Mouse (Mus musculus) kidney, embryonic 16.5 days (tissue): ENCODE results near the gene Fkbp10. TPM values are rescaled to one million over a fixed set of nuclear protein-coding genes. Genes with fewer than 3 reads are reported as not detected.

Experiments
- ATAC-seq: fragments of 200-750 bp; cut with Nextera tagmentation; 2 replicates; pipeline ENCODE4 v1.8.0; 2017; ENCODE audit warnings: moderate TSS enrichment; ENCODE audit not compliant: low FRiP score, low TSS enrichment
- H3K27ac ChIP-seq: fragments of 300-500 bp; sonication (generic); 2 replicates; pipeline ENCODE4 v1.5.1; 2014; ENCODE audit warnings: low read length
- H3K27me3 ChIP-seq: fragments of 300-500 bp; sonication (generic); 2 replicates; pipeline ENCODE4 v1.6.1; 2014; ENCODE audit warnings: low read length, control low read depth, mixed read lengths; ENCODE audit not compliant: insufficient read depth
- H3K36me3 ChIP-seq: fragments of 300-500 bp; sonication (generic); 2 replicates; pipeline ENCODE4 v1.6.1; 2014; ENCODE audit warnings: low read length, control low read depth, mixed read lengths; ENCODE audit not compliant: insufficient read depth
- H3K4me1 ChIP-seq: fragments of 300-500 bp; sonication (generic); 2 replicates; pipeline ENCODE4 v1.6.1; 2014; ENCODE audit warnings: low read length, control low read depth, mixed read lengths; ENCODE audit not compliant: insufficient read depth
- H3K4me2 ChIP-seq: fragments of 300-500 bp; sonication (generic); replicated peaks from 2 replicates; pipeline ENCODE4 v1.6.1; 2014; ENCODE audit warnings: low read depth, low read length
- H3K4me3 ChIP-seq: fragments of 300-500 bp; sonication (generic); 2 replicates; pipeline ENCODE4 v1.5.1; 2014; ENCODE audit warnings: mild to moderate bottlenecking, low read length
- H3K9ac ChIP-seq: fragments of 300-500 bp; sonication (generic); replicated peaks from 2 replicates; pipeline ENCODE4 v1.6.1; 2014; ENCODE audit warnings: low read length
- H3K9me3 ChIP-seq: fragments of 300-500 bp; sonication (generic); 2 replicates; pipeline ENCODE4 v1.6.1; 2016; ENCODE audit warnings: low read length, control low read depth
- WGBS: fragments of 180-500 bp; shearing (Covaris S2); extraction: QIAGEN DNeasy Blood & Tissue Kit; methylation state at CpG from one replicate; pipeline ENCODE4 v1.1.7; 2014; 5-methylcytosine and 5-hydroxymethylcytosine counted together
- polyA plus RNA-seq: library from polyadenylated mRNA; unstranded; fragments of >200 nt; fragmentation: Nextera tagmentation; extraction: Ambion mirVana; gene quantifications from 2 replicates; pipeline ENCODE4 v1.2.1, GENCODE M21; 2015

The Fkbp10 gene
- polyA plus RNA-seq, 1 experiment from 2014 or later = 157 TPM

- Histone ChIP-seq H3K36me3 (peaks cover 78% of the 10 kb centered on the region), H3K4me2 (no peak overlapping the region), H3K9ac (no peak overlapping the region), H3K27me3 (no peaks in the 10 kb centered on the region), H3K27ac (no peak overlapping the region), H3K9me3 (no peaks in the 10 kb centered on the region), H3K4me1 (no peaks in the 10 kb centered on the region), H3K4me3 (no peak overlapping the region)
- 91% methylated on average over 4 of the region's 4 CpGs for WGBS
- no peak for ATAC-seq
Observed at GRCm38 (mm10) chr11:100379311-100379710, 36.2 kb upstream of the Fkbp10 start.

DNA sequence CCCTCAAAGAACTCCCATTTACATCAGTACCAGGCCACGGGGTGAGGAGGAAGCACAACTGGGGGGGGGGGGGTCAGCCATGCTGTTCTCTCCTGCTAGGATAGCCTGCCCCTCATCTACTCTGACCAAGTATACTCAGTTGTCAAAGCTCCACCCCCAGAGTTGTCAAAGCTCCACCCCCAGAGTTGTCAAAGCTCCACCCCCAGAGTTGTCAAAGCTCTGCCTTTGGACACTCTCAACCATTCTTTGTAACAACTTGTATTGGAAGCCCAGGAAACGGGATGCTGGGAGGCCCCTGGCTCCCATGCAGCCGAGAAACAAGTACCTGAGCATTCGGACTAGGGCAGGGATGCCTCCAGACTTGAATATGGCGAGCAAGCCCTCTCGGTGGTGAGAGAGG lies 32.8 kb upstream of the Fkbp10 start:
- no peak for ATAC-seq
- H3K27me3 ChIP-seq = no peaks in the 10 kb centered on the region
- no peak overlapping the region for H3K27ac ChIP-seq
- H3K9me3 ChIP-seq = no peaks in the 10 kb centered on the region
- no peak overlapping the region for H3K9ac ChIP-seq
- H3K36me3 ChIP-seq = peaks cover 68% of the 10 kb centered on the region
- no peak overlapping the region for H3K4me3 ChIP-seq
- WGBS = 87% methylated on average over 6 of the region's 6 CpGs
- no peak overlapping the region for H3K4me2 ChIP-seq
- H3K4me1 ChIP-seq = peaks cover 23% of the 10 kb centered on the region

- Histone ChIP-seq H3K27ac (no peak overlapping the region), H3K4me2 (no peak overlapping the region), H3K9ac (no peak overlapping the region), H3K36me3 (peaks cover 49% of the 10 kb centered on the region), H3K4me3 (no peak overlapping the region), H3K4me1 (peaks cover 42% of the 10 kb centered on the region), H3K9me3 (no peaks in the 10 kb centered on the region), H3K27me3 (no peaks in the 10 kb centered on the region)
- ATAC-seq = no peak
- WGBS = 89% methylated on average over 3 of the region's 3 CpGs
Observed at GRCm38 (mm10) chr11:100385016-100385415, 30.5 kb upstream of the Fkbp10 start.

DNA sequence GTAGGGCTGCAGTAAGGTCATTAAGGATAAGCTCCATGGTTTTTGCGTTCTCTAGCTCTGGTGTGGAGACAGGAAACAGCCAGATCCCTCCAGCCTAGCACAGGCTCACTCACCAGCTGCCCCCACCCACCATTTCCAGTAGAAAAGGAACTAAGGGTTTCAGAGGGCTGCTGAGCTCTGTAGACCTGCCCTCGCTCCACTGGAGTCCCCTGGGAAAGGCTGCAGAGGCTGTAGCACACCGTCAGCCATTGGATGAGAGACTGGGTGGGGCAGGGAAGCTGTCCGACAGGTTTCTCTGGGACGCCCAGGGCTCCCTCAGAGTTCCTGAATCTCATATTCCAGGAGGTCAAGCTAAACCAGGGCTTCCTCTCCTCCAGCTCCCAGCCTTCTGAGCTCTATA lies 28.9 kb upstream of the Fkbp10 start:
- H3K4me2 ChIP-seq = no peak overlapping the region
- H3K27ac ChIP-seq = peak overlapping the region; percentile 90
- WGBS = 51% methylated on average over 5 of the region's 5 CpGs
- peak; percentile 47 for ATAC-seq
- no peaks in the 10 kb centered on the region for H3K9me3 ChIP-seq
- H3K36me3 ChIP-seq = peaks cover 41% of the 10 kb centered on the region
- H3K4me1 ChIP-seq = peaks cover 57% of the 10 kb centered on the region
- H3K9ac ChIP-seq = 0 out of 2 replicates have a peak overlapping the region, but pooled peaks have one; percentile 11
- H3K27me3 ChIP-seq = no peaks in the 10 kb centered on the region
- no peak overlapping the region for H3K4me3 ChIP-seq

DNA sequence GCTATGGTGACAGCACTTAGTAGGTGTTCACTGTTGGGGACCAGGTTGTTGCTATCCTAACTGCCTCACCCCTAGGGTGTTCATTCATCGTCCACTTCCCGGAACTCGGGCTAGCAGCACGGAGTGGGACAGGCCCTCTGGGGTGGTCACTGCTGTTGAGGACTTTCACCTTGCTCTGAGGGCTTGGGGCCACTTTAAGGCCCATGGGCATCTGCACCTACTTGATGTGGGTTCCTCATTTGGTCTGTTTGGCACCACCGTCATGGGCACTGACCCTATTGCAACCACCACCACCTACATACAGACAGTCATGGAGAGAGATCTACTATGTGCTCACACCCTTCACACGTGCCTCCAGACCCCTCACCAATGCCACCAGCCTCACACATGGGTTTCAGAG lies 28.4 kb upstream of the Fkbp10 start:
- Histone ChIP-seq H3K27ac (peak overlapping the region; percentile 90), H3K27me3 (no peaks in the 10 kb centered on the region), H3K9ac (no peak overlapping the region), H3K9me3 (no peaks in the 10 kb centered on the region), H3K4me1 (peaks cover 63% of the 10 kb centered on the region), H3K4me2 (no peak overlapping the region; the same call in 1 of the 2 replicates), H3K36me3 (peaks cover 36% of the 10 kb centered on the region), H3K4me3 (no peak overlapping the region)
- no peak for ATAC-seq
- 92% methylated on average over 6 of the region's 6 CpGs for WGBS

DNA sequence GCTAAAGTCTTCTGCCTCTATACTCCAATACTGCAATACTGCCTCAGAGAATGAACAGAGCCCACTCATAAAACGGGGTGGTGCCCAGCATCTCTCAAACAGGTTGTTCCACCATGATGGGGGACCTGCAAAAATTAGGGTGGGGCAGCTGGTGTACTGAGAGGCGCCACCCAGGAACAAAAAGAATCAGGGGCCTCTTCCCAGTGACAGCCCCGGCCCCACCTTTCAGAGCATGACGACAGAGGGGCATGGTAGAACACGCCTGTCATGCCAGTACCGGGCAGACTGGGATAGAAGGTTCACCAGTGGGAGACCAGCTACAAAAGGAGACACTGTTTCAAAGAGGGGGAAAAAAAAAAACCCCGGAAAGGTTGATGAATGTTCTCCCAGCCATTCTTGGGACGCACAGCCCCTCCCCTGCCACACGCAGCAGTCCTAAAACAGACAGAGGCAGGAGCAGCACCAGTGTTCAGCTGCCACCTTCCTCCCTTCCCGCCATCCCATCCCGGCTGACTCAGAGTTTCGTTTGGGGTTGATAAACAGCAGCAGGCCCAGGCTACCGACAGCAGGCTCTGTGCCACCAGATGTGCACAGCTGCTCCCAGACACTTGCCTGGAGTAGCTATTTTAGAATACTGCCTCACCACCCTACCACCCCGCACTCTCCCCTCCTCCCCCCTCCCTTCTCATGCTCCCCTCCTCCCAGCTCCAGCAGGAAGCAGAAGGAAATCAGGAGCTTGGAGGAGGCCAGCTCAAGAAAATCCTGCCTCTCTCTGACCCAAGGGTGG lies 27.7 kb upstream of the Fkbp10 start:
- 0 out of 2 replicates have a peak, but pooled peaks have one; percentile 16 for ATAC-seq
- Histone ChIP-seq H3K27ac (peak overlapping the region; percentile 90), H3K27me3 (no peaks in the 10 kb centered on the region), H3K4me2 (peak overlapping the region; percentile 34), H3K4me3 (no peak overlapping the region), H3K9ac (peak overlapping the region; percentile 41; the same call in 1 of the 2 replicates), H3K36me3 (peaks cover 29% of the 10 kb centered on the region), H3K9me3 (no peaks in the 10 kb centered on the region), H3K4me1 (peaks cover 69% of the 10 kb centered on the region)
- WGBS = 31% methylated on average over 14 of the region's 14 CpGs

DNA sequence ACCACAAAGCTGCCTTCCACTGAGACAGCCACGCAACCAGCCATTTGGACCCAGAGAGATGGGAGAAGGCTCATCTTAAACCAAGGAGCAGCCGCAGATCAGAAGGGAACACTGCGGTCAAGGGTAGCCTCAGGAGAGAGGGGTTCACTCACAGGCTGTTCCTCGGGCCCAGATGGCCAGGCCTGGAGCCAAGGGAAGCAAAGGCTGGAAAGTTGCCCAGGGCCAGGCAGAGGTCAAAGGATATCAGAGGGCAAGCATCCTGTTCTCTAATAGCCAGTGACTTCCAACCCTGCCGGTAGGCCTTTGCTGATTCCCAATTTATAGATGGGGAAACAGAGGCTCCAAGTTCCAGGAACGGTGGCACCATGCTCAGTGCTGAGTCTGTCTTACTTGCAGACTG lies 26.9 kb upstream of the Fkbp10 start:
- no peaks in the 10 kb centered on the region for H3K27me3 ChIP-seq

GRCm38 (mm10) chr11:100389931-100390445 lies 25.5 kb upstream of the Fkbp10 start:
- H3K27me3 ChIP-seq = no peaks in the 10 kb centered on the region
- whole genome bisulfite sequencing = 42% methylated on average over 8 of the region's 8 CpGs
- ATAC-seq = no peak
- H3K4me3 ChIP-seq = no peak overlapping the region
- H3K4me1 ChIP-seq = peaks cover 91% of the 10 kb centered on the region
- H3K27ac ChIP-seq = peak overlapping the region; percentile 78
- peaks cover 12% of the 10 kb centered on the region; the same call in 1 of the 2 replicates for H3K36me3 ChIP-seq
- H3K9ac ChIP-seq = no peak overlapping the region
- no peak overlapping the region for H3K4me2 ChIP-seq
- no peaks in the 10 kb centered on the region for H3K9me3 ChIP-seq

More for the DNA sequence above, 26.9 kb upstream of the Fkbp10 start:
- ATAC-seq = no peak
- H3K4me3 ChIP-seq = no peak overlapping the region
- H3K4me2 ChIP-seq = peak overlapping the region; percentile 34
- H3K4me1 ChIP-seq = peaks cover 77% of the 10 kb centered on the region
- H3K36me3 ChIP-seq = peaks cover 21% of the 10 kb centered on the region; the same call in 1 of the 2 replicates
- H3K9ac ChIP-seq = 0 out of 2 replicates have a peak overlapping the region, but pooled peaks have one; percentile 41
- WGBS = 54% methylated on average over 6 of the region's 6 CpGs
- H3K9me3 ChIP-seq = no peaks in the 10 kb centered on the region
- H3K27ac ChIP-seq = peak overlapping the region; percentile 90

DNA sequence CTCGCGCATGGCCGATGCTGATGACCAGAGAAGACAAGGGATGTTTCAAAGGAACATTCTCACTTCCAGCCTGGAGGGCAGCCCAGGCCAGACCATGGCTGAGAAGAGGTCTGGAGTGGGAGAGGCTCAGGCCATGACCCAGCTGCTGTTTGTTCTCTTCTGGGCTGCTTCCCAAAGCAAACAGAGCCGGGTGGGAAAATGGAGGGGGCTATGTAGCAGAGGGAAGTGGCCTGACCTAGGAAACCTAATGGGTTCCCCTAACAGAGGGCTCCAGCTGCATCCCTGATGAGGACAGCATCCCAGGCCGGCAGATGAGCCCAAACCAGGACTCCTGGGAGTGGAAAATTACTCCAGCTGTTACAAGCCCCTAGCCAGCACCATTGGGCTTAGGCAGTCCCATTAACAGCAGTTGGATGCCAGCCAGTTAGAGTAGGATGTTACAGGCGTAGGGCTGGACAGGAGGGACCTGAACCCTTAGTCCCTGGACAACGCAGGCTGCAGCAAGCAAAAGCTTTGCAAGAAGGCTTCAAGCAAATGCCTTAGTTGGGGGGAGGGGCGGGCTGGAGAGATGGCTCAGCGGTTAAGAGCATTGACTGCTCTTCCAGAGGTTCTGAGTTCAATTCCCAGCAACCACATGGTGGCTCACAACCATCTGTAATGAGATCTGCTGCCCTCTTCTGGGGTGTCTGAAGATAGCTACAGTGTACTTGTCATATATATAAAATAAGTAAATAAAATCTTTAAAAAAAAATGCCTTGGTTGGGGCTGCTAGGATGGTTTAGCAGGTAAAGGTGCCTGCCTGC lies 24.2 kb upstream of the Fkbp10 start:
- Histone ChIP-seq H3K4me2 (no peak overlapping the region), H3K36me3 (0 out of 2 replicates have a peak, but pooled peaks cover under 1% of the 10 kb centered on the region), H3K9me3 (no peaks in the 10 kb centered on the region), H3K9ac (no peak overlapping the region; the same call in 1 of the 2 replicates), H3K4me1 (peaks cover 95% of the 10 kb centered on the region), H3K27me3 (no peaks in the 10 kb centered on the region), H3K27ac (peak overlapping the region; percentile 78), H3K4me3 (no peak overlapping the region)
- peak; percentile 72 for ATAC-seq
- WGBS = 43% methylated on average over 9 of the region's 9 CpGs
